Mouse (Mus musculus) bone marrow, adult 2 months (tissue): ENCODE measurements around the gene Rbm4. TPM values are rescaled to one million over a fixed set of nuclear protein-coding genes. Genes with fewer than 3 reads are reported as not detected.

Experiments used
- H3K27ac ChIP-seq: fragments of 200-500 bp; 2 replicates; pipeline ENCODE4 v1.5.1; 2012; ENCODE audit warnings: low read depth, mild to moderate bottlenecking, control low read depth, inconsistent platforms, low read length; ENCODE audit not compliant: control insufficient read depth, poor library complexity, insufficient read depth
- H3K4me1 ChIP-seq: fragments of 200-500 bp; 2 replicates; pipeline ENCODE4 v1.6.1; 2011; ENCODE audit warnings: low read length; ENCODE audit not compliant: control insufficient read depth, insufficient read depth
- H3K4me3 ChIP-seq: fragments of 200-500 bp; replicated peaks from 2 replicates; pipeline ENCODE3; 2011; ENCODE audit warnings: mild to moderate bottlenecking, low read depth, low read length, control low read depth; ENCODE audit not compliant: control insufficient read depth
- CTCF ChIP-seq: fragments of 200-500 bp; IDR thresholded peaks from 2 replicates; pipeline ENCODE4 v1.5.1; 2011; ENCODE audit warnings: low read length, control low read depth; ENCODE audit not compliant: control insufficient read depth, insufficient read depth
- POLR2A ChIP-seq: fragments of 200-500 bp; IDR thresholded peaks from 2 replicates; pipeline ENCODE4 v1.6.1; 2011; ENCODE audit warnings: low read depth, mild to moderate bottlenecking, control low read depth, low read length, borderline replicate concordance; ENCODE audit not compliant: control insufficient read depth
- WGBS: fragments of 180-500 bp; shearing (Covaris S2); methylation state at CpG from one replicate; pipeline ENCODE4 v1.1.7; 2018; 5-methylcytosine and 5-hydroxymethylcytosine counted together
- polyA plus RNA-seq: library from polyadenylated mRNA; stranded (reverse); fragments of >200 nt; gene quantifications from 2 replicates; pipeline ENCODE4 v1.2.4, GENCODE M21; 2011; ENCODE audit warnings: low replicate concordance; ENCODE audit not compliant: missing spikeins, insufficient read depth, insufficient read length

Gene Rbm4
- polyA plus RNA-seq, 1 experiment: 30.3 TPM

- Histone ChIP-seq H3K4me1 (no peaks in the 10 kb centered on the region; the same call in 1 of the 2 replicates), H3K27ac (peak overlapping the region; percentile 87), H3K4me3 (peak overlapping the region; percentile 93)
- no peak for TF ChIP-seq CTCF
- no peak for TF ChIP-seq POLR2A
- under 1% methylated on average over 14 of the region's 14 CpGs for WGBS
Observed at GRCm38 (mm10) chr19:4810309-4810708, 16.6 kb upstream of the Rbm4 start.

GRCm38 (mm10) chr19:4803283-4803682, 9.6 kb upstream of the Rbm4 start:
- 88% methylated on average over 10 of the region's 10 CpGs for WGBS
- Histone ChIP-seq H3K27ac (no peak overlapping the region), H3K4me3 (no peak overlapping the region), H3K4me1 (no peaks in the 10 kb centered on the region; the same call in 1 of the 2 replicates)
- no peak for TF ChIP-seq CTCF

GRCm38 (mm10) chr19:4802691-4803091, 9.0 kb upstream of the Rbm4 start:
- TF ChIP-seq CTCF (no peak), POLR2A (no peak)
- Histone ChIP-seq H3K4me1 (no peaks in the 10 kb centered on the region), H3K27ac (no peak overlapping the region), H3K4me3 (no peak overlapping the region)
- WGBS: 97% methylated on average over 7 of the region's 7 CpGs

GRCm38 (mm10) chr19:4799083-4799482, 5.4 kb upstream of the Rbm4 start:
- no peak overlapping the region for H3K27ac ChIP-seq
- WGBS: 91% methylated on average over 5 of the region's 5 CpGs
- H3K4me1 ChIP-seq: no peaks in the 10 kb centered on the region
- no peak overlapping the region for H3K4me3 ChIP-seq
- no peak for TF ChIP-seq POLR2A

GRCm38 (mm10) chr19:4797846-4798245, 4.1 kb upstream of the Rbm4 start:
- Histone ChIP-seq H3K27ac (no peak overlapping the region), H3K4me1 (no peaks in the 10 kb centered on the region), H3K4me3 (no peak overlapping the region)
- TF ChIP-seq POLR2A (no peak), CTCF (no peak)
- WGBS: 94% methylated on average over 2 of the region's 2 CpGs

GRCm38 (mm10) chr19:4795929-4796328, 2.2 kb upstream of the Rbm4 start:
- H3K4me1 ChIP-seq: no peaks in the 10 kb centered on the region; the same call in 1 of the 2 replicates
- TF ChIP-seq POLR2A: no peak
- TF ChIP-seq CTCF: no peak
- no peak overlapping the region for H3K27ac ChIP-seq
- 43% methylated on average over 1 of the region's 1 CpGs for WGBS
- no peak overlapping the region for H3K4me3 ChIP-seq

- WGBS: under 1% methylated on average over 16 of the region's 16 CpGs
- Histone ChIP-seq H3K4me3 (peak overlapping the region; percentile 87), H3K4me1 (no peaks in the 10 kb centered on the region; the same call in 1 of the 2 replicates), H3K27ac (peak overlapping the region; percentile 51)
- no peak for TF ChIP-seq POLR2A
- no peak for TF ChIP-seq CTCF
Observed at GRCm38 (mm10) chr19:4793281-4793830, 345 bp downstream of the Rbm4 start.

- Histone ChIP-seq H3K4me1 (no peaks in the 10 kb centered on the region; the same call in 1 of the 2 replicates), H3K4me3 (no peak overlapping the region), H3K27ac (no peak overlapping the region)
- no peak for TF ChIP-seq CTCF
- no peak for TF ChIP-seq POLR2A
- WGBS: 91% methylated on average over 2 of the region's 2 CpGs
Observed at GRCm38 (mm10) chr19:4786313-4786712, 7.4 kb downstream of the Rbm4 start.

- no peak overlapping the region for H3K27ac ChIP-seq
- TF ChIP-seq POLR2A (no peak), CTCF (no peak)
- no peak overlapping the region for H3K4me3 ChIP-seq
- H3K4me1 ChIP-seq: no peaks in the 10 kb centered on the region
- 57% methylated on average over 7 of the region's 7 CpGs for WGBS
Observed at GRCm38 (mm10) chr19:4785206-4785605, 8.5 kb downstream of the Rbm4 start.
